Comparison of ENCODE assay signal across 22 mouse cellular contexts in the genomic region with DNA sequence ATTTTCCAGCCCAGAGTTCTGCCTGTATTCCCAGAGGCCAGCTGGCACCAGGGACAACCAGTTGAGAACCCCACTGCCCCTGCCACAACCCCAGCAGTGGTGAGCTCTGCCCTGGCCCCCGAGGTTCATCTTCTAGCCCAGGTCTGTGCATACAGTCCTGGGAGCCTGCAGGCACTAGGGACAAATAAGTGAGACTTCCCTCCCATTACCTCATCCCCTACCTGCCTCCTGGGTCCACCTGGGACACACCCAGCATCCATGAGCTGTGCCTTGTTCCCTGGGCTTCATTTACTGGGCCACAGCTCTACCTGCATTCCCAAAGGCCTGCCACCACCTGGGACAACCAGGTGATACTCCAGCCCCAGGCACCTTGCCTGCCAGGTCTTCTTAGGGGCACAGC.
DNase-seq lines count a peak whose midpoint lies in the region; ATAC-seq lines count a peak whose summit lies in the region.
"Had no signal": no experiment of that assay in that cellular context is flagged by ENCODE, and none has a peak within 500 bp of the region (broad histone marks: within the 10 kb centered on the region; RNA-seq: fewer than 3 reads in every experiment).

No protein-coding gene starts in this region.

- no peaks in the 10 kb centered on the region for H3K36me3 ChIP-seq in embryonic facial prominence, embryonic 13.5 days
- H3K36me3 ChIP-seq in embryonic facial prominence, embryonic 10.5 days (replicated peaks), result no peaks in the 10 kb centered on the region
- H3K36me3 ChIP-seq in embryonic facial prominence, embryonic 14.5 days (ENCODE audit: control insufficient read depth, insufficient read depth, low read length), result no peaks in the 10 kb centered on the region
- H3K36me3 ChIP-seq in embryonic facial prominence, embryonic 15.5 days, result no peaks in the 10 kb centered on the region
- H3K36me3 ChIP-seq in liver, embryonic 11.5 days (ENCODE audit: control insufficient read depth, insufficient read depth, low read length), result no peaks in the 10 kb centered on the region
- H3K36me3 ChIP-seq: G1E had no signal

- no peaks in the 10 kb centered on the region for H3K4me1 ChIP-seq in embryonic facial prominence, embryonic 13.5 days
- no peaks in the 10 kb centered on the region for H3K4me1 ChIP-seq in embryonic facial prominence, embryonic 10.5 days
- no peaks in the 10 kb centered on the region for H3K4me1 ChIP-seq in embryonic facial prominence, embryonic 14.5 days (ENCODE audit: control insufficient read depth, insufficient read depth, low read length)
- no peaks in the 10 kb centered on the region for H3K4me1 ChIP-seq in embryonic facial prominence, embryonic 15.5 days
- H3K4me1 ChIP-seq in liver, embryonic 11.5 days (replicated peaks; ENCODE audit: control insufficient read depth, insufficient read depth, low read length), result no peaks in the 10 kb centered on the region

- 85% methylated on average over 1 of the region's 1 CpGs for WGBS in embryonic facial prominence, embryonic 13.5 days
- WGBS in embryonic facial prominence, embryonic 10.5 days, result 76% methylated on average over 1 of the region's 1 CpGs
- WGBS in embryonic facial prominence, embryonic 14.5 days, result 100% methylated on average over 1 of the region's 1 CpGs
- WGBS in embryonic facial prominence, embryonic 15.5 days, result 79% methylated on average over 1 of the region's 1 CpGs
- WGBS in liver, embryonic 11.5 days, result 73% methylated on average over 1 of the region's 1 CpGs

- no peak overlapping the region for H3K4me3 ChIP-seq in embryonic facial prominence, embryonic 13.5 days
- H3K4me3 ChIP-seq in embryonic facial prominence, embryonic 10.5 days, result no peak overlapping the region
- no peak overlapping the region for H3K4me3 ChIP-seq in embryonic facial prominence, embryonic 14.5 days (ENCODE audit: low read depth, low read length)
- H3K4me3 ChIP-seq in embryonic facial prominence, embryonic 15.5 days (replicated peaks), result no peak overlapping the region
- no peak overlapping the region for H3K4me3 ChIP-seq in liver, embryonic 11.5 days (ENCODE audit: low read depth, low read length)

- H3K27ac ChIP-seq in embryonic facial prominence, embryonic 13.5 days, result no peak overlapping the region
- H3K27ac ChIP-seq in embryonic facial prominence, embryonic 10.5 days (replicated peaks), result no peak overlapping the region
- H3K27ac ChIP-seq in embryonic facial prominence, embryonic 14.5 days (replicated peaks; ENCODE audit: low read depth, low read length), result no peak overlapping the region
- no peak overlapping the region for H3K27ac ChIP-seq in embryonic facial prominence, embryonic 15.5 days (replicated peaks)
- H3K27ac ChIP-seq in liver, embryonic 11.5 days (ENCODE audit: low read depth, low read length), result no peak overlapping the region

- H3K9me3 ChIP-seq in embryonic facial prominence, embryonic 13.5 days, result no peaks in the 10 kb centered on the region
- H3K9me3 ChIP-seq in embryonic facial prominence, embryonic 10.5 days, result no peaks in the 10 kb centered on the region
- no peaks in the 10 kb centered on the region for H3K9me3 ChIP-seq in embryonic facial prominence, embryonic 14.5 days (ENCODE audit: control insufficient read depth, low read length)
- no peaks in the 10 kb centered on the region for H3K9me3 ChIP-seq in embryonic facial prominence, embryonic 15.5 days (replicated peaks)
- no peaks in the 10 kb centered on the region for H3K9me3 ChIP-seq in liver, embryonic 11.5 days (ENCODE audit: control insufficient read depth, low read length)
- H3K9me3 ChIP-seq: G1E had no signal

- H3K9ac ChIP-seq in embryonic facial prominence, embryonic 13.5 days, result no peak overlapping the region
- H3K9ac ChIP-seq in embryonic facial prominence, embryonic 14.5 days (ENCODE audit: low read depth, low read length), result no peak overlapping the region
- no peak overlapping the region for H3K9ac ChIP-seq in embryonic facial prominence, embryonic 15.5 days
- no peak overlapping the region for H3K9ac ChIP-seq in liver, embryonic 11.5 days (ENCODE audit: low read depth, low read length)

- no peak for DNase-seq in embryonic facial prominence, embryonic 10.5 days (ENCODE audit: low spot score)
- DNase-seq in embryonic facial prominence, embryonic 14.5 days (ENCODE audit: low spot score), result no peak
- DNase-seq in T-cell, adult 2 months (ENCODE audit: low spot score), result no peak
- no peak for DNase-seq in liver, embryonic 11.5 days (ENCODE audit: low spot score)
- DNase-seq: adrenal gland, adult 2 months; adrenal gland, adult 8-10 months; adrenal gland, postnatal 10 days; adrenal gland, postnatal 14 days; adrenal gland, postnatal 25 days; adrenal gland, postnatal 36 days; B cell, adult 2 months; cerebellum, adult 11 months; cerebellum, adult 11-12 months; cerebellum, adult 18-20 months; cerebellum, adult 2 months had no signal

- no peaks in the 10 kb centered on the region for H3K27me3 ChIP-seq in embryonic facial prominence, embryonic 13.5 days
- H3K27me3 ChIP-seq in embryonic facial prominence, embryonic 10.5 days (replicated peaks; ENCODE audit: low read depth, poor library complexity, severe bottlenecking), result no peaks in the 10 kb centered on the region
- H3K27me3 ChIP-seq in embryonic facial prominence, embryonic 14.5 days (replicated peaks; ENCODE audit: control insufficient read depth, insufficient read depth, low read length), result no peaks in the 10 kb centered on the region
- H3K27me3 ChIP-seq in embryonic facial prominence, embryonic 15.5 days, result no peaks in the 10 kb centered on the region
- H3K27me3 ChIP-seq in liver, embryonic 11.5 days (replicated peaks; ENCODE audit: control insufficient read depth, insufficient read depth, low read length), result no peaks in the 10 kb centered on the region
- H3K27me3 ChIP-seq: CH12.LX had no signal

- peak; percentile 37; the same call in 1 of the 2 replicates for ATAC-seq in embryonic facial prominence, embryonic 13.5 days (ENCODE audit: insufficient number of reproducible peaks, insufficient read depth, low FRiP score, low TSS enrichment, low read depth)
- ATAC-seq in embryonic facial prominence, embryonic 14.5 days (ENCODE audit: low read depth), result peak; percentile 77
- 0 out of 2 replicates have a peak, but pooled peaks have one; percentile 51 for ATAC-seq in embryonic facial prominence, embryonic 15.5 days (ENCODE audit: insufficient number of reproducible peaks, low FRiP score, low TSS enrichment, low read depth)
- no peak for ATAC-seq in liver, embryonic 11.5 days (replicated peaks; ENCODE audit: low FRiP score)
- ATAC-seq: activated CD4-positive, CD25-positive, alpha-beta regulatory T cell, adult 4 months; CD4-positive, CD25-positive, alpha-beta regulatory T cell, adult 4 months; Patski had no signal

- H3K4me2 ChIP-seq in embryonic facial prominence, embryonic 13.5 days, result no peak overlapping the region
- no peak overlapping the region for H3K4me2 ChIP-seq in embryonic facial prominence, embryonic 14.5 days (ENCODE audit: low read depth, low read length)
- no peak overlapping the region for H3K4me2 ChIP-seq in embryonic facial prominence, embryonic 15.5 days (replicated peaks)
- H3K4me2 ChIP-seq in liver, embryonic 11.5 days, result no peak overlapping the region
